Mouse (Mus musculus): ENCODE measurements around the gene Mau2.

GRCm38 (mm10) chr8:70000226-70000625 is 42.3 kb downstream of the Mau2 start:
- TF ChIP-seq GATA1 (IDR thresholded peaks at IDR 0.05; ENCODE audit: borderline replicate concordance, low read length) (no peak), FLI1 (IDR thresholded peaks at IDR 0.05; ENCODE audit: low read length) (no peak)
